Mouse (Mus musculus) midbrain, embryonic 10.5 days (tissue): ENCODE data around the gene Map2k6. TPM values are rescaled to one million over a fixed set of nuclear protein-coding genes. Genes with fewer than 3 reads are reported as not detected.

Experiments
- DNase-seq: peaks from one replicate; pipeline ENCODE4 v3.0.0-alpha.2; 2017; ENCODE audit warnings: low spot score
- H3K27ac ChIP-seq: fragments of 300-500 bp; sonication (generic); replicated peaks from 2 replicates; pipeline ENCODE4 v1.5.1; 2016; ENCODE audit warnings: mild to moderate bottlenecking
- H3K27me3 ChIP-seq: fragments of 300-500 bp; sonication (generic); 2 replicates; pipeline ENCODE4 v1.6.1; 2016; ENCODE audit warnings: low read depth, mild to moderate bottlenecking; ENCODE audit not compliant: poor library complexity, severe bottlenecking
- H3K36me3 ChIP-seq: fragments of 300-500 bp; sonication (generic); 2 replicates; pipeline ENCODE4 v1.6.1; 2016; ENCODE audit warnings: mild to moderate bottlenecking, moderate library complexity
- H3K4me1 ChIP-seq: fragments of 300-500 bp; sonication (generic); 2 replicates; pipeline ENCODE4 v1.6.1; 2016
- H3K4me3 ChIP-seq: fragments of 300-500 bp; sonication (generic); 2 replicates; pipeline ENCODE4 v1.5.1; 2016; ENCODE audit warnings: mild to moderate bottlenecking, moderate library complexity
- H3K9me3 ChIP-seq: fragments of 300-500 bp; sonication (generic); replicated peaks from 2 replicates; pipeline ENCODE4 v1.6.1; 2016; ENCODE audit warnings: mild to moderate bottlenecking
- WGBS: fragments of 180-500 bp; shearing (Covaris S2); methylation state at CpG from one replicate; pipeline ENCODE4 v1.1.7; 2016; 5-methylcytosine and 5-hydroxymethylcytosine counted together
- polyA plus RNA-seq: library from polyadenylated mRNA; unstranded; fragments of >200 nt; fragmentation: Nextera tagmentation; extraction: Ambion mirVana; gene quantifications from 2 replicates; pipeline ENCODE4 v1.2.1, GENCODE M21; 2016

The Map2k6 gene
- polyA plus RNA-seq, 1 experiment from 2014 or later: 35.8 TPM

DNA sequence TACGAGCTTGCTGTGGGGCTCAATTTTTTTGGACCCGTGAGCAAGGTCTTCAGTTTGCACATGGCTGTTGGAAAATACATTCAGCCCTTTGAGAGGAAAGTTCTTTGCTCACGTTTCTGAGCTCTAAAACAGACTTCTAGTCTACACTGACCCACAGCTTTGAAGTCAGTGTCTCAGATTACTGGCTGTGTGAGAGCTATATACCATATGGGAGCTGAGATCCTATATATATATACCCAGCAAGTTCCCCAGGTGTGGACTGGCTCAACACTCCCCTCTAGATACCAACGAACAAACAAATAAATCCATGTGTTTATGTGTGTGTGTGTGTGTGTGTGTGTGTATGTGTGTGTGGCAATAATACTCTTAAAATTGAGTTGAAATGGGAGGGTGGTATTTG, 83.7 kb downstream of the Map2k6 start:
- WGBS: 77% methylated on average over 4 of the region's 4 CpGs
- DNase-seq: no peak
- peaks cover 42% of the 10 kb centered on the region for H3K4me1 ChIP-seq
- H3K4me3 ChIP-seq: no peak overlapping the region
- H3K27me3 ChIP-seq: peaks cover 33% of the 10 kb centered on the region
- no peaks in the 10 kb centered on the region for H3K9me3 ChIP-seq
- peaks cover 15% of the 10 kb centered on the region for H3K36me3 ChIP-seq
- no peak overlapping the region for H3K27ac ChIP-seq

DNA sequence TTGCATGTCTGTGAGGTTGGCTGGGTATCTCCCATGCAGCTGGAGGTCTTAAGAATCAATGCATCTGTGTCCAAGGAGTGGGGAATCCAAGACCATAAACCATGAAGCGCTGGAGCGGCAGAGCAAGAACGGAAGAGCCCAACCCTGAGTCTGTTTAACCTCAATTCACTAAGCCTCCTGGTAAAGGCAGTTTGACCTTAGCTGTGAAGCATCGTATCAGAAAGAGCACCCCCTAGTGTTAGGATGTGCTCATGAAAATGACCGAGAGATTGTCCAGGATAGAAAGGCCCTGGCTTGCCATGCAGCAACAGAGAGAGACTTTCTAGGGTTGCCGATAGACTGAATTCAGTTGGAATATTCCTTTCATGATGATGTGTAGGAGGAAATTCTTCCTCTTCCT, 84.2 kb downstream of the Map2k6 start:
- no peak overlapping the region for H3K4me3 ChIP-seq
- 38% methylated on average over 6 of the region's 6 CpGs for WGBS
- H3K27me3 ChIP-seq: peaks cover 28% of the 10 kb centered on the region
- no peaks in the 10 kb centered on the region for H3K9me3 ChIP-seq
- H3K4me1 ChIP-seq: peaks cover 37% of the 10 kb centered on the region
- H3K27ac ChIP-seq: no peak overlapping the region
- DNase-seq: peak; percentile 39
- peaks cover 20% of the 10 kb centered on the region for H3K36me3 ChIP-seq

DNA sequence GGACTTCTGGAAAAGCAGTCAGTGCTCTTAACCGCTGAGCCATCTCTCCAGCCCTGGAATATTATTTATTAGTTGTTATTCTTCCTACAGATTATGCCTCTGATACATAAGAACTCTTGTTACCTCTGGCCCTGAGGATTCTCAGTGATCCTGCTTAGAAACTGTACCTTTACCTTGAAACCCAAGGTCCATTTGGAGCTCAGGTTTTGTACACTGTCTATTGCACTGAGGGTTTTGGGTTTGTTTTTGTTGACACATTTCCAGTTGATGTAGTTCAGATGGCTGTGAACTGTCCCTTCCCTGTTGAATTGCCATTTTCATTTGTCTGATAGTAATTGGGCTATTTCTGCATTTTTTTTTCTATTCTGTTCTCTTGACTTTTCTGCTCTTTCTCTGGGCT, 85.5 kb downstream of the Map2k6 start:
- Histone ChIP-seq H3K9me3 (no peaks in the 10 kb centered on the region), H3K36me3 (peaks cover 24% of the 10 kb centered on the region), H3K27me3 (peaks cover 28% of the 10 kb centered on the region), H3K27ac (no peak overlapping the region), H3K4me1 (peaks cover 26% of the 10 kb centered on the region), H3K4me3 (no peak overlapping the region)
- 96% methylated on average over 1 of the region's 1 CpGs for WGBS
- DNase-seq: no peak

DNA sequence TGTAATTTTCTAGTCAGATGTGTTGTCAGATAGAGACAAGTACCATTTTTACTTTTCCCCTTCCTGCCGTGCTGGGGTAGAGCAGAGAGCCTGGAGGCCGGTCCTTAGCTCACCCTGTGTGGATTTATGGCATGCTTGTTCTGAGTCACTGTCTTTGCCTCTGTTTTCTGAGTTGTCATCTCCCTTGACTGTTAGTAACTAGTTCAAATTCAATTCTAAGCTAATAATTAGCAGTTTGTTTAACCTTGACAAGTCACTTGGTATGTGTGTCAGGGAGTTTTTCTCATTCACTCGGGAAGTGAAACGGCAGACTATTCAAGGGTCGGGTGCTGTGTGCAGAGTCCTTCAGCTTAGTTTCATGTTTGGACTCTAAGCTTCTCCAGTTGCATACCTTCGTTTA, 86.2 kb downstream of the Map2k6 start:
- no peaks in the 10 kb centered on the region for H3K9me3 ChIP-seq
- peaks cover 22% of the 10 kb centered on the region for H3K27me3 ChIP-seq
- no peak overlapping the region for H3K4me3 ChIP-seq
- H3K36me3 ChIP-seq: peaks cover 30% of the 10 kb centered on the region
- WGBS: 91% methylated on average over 6 of the region's 6 CpGs
- peaks cover 19% of the 10 kb centered on the region for H3K4me1 ChIP-seq
- no peak overlapping the region for H3K27ac ChIP-seq
- DNase-seq: no peak

DNA sequence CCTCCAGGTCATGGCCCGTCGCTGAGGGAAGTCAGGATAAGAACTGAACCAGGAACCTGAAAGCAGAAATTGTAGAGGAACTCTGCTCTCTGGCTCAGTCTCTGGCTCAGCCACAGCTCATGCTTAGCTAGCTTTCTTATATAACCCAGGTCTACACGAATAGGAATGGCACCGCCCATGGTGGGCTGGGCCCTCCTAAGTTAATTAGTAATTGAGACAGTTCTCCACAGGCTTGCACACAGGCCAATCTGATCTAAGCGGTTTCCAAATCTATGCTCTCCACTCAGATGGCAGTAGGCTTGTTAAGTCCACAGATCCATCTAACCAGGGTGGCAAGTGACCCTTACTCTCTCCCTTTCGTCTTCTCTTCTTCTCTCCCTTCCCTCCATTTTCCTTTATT, 88.9 kb downstream of the Map2k6 start:
- Histone ChIP-seq H3K36me3 (peaks cover 56% of the 10 kb centered on the region), H3K27ac (no peak overlapping the region), H3K4me1 (0 out of 2 replicates have a peak, but pooled peaks cover 2% of the 10 kb centered on the region), H3K9me3 (peaks cover 7% of the 10 kb centered on the region; the same call in 1 of the 2 replicates), H3K4me3 (no peak overlapping the region), H3K27me3 (no peaks in the 10 kb centered on the region)
- no peak for DNase-seq
- 95% methylated on average over 6 of the region's 6 CpGs for WGBS

DNA sequence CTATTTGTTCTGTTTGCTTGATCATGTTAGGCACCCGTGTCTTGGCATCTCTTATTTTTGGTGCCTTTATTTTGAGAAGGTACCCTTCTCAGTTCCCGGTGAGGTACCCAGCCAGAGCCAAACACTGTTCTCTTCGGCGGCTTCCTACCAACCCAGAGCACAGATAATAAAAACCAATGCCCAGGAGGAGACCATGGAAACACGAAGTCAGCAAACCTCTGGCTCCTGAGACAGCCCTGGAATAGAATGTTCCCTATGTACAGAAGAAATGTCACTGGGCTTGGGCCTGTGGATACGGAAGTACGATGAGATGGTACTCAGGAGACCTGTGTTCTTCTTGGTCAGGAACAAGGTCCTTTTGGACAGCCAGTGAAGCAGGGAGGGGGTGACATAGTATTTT, 89.4 kb downstream of the Map2k6 start:
- Histone ChIP-seq H3K4me3 (no peak overlapping the region), H3K27ac (no peak overlapping the region), H3K4me1 (no peaks in the 10 kb centered on the region), H3K36me3 (peaks cover 61% of the 10 kb centered on the region), H3K9me3 (peaks cover 7% of the 10 kb centered on the region; the same call in 1 of the 2 replicates), H3K27me3 (no peaks in the 10 kb centered on the region)
- 94% methylated on average over 7 of the region's 7 CpGs for WGBS
- no peak for DNase-seq

DNA sequence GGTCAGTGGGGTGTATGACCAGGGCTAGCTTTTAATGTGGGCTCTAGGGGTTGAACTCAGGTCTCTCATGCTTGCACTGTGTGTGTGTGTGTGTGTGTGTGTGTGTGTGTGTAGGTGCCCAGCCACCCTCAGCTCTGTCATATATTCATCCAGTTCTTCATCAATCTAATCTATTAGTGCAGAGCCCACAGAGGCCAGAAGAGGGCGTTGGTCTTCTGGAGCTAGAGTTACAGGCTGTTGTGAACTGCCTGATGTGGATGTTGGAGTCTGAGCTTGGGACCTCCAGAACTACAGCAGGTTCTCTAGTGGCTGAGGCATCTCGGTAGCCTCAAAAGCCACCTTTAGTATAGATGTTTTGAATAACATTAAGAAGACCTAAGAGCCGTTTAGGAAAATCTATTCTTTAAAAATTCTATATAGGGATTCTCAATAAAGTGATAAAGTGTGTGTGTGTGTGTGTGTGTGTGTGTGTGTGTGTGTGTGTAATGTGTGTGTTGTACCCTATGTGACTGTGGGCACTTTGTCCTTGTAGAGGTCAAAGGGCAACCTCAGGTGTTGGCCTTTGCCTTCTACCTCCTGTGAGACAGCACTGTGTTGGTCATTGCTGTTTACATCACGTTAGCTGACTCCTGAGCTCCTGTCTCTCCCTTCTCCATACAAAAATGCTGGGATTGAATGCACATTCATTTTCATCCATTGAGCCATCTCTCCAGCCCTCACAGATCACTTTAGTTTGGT, 96.6 kb downstream of the Map2k6 start:
- peaks cover 7% of the 10 kb centered on the region; the same call in 1 of the 2 replicates for H3K9me3 ChIP-seq
- H3K27me3 ChIP-seq: no peaks in the 10 kb centered on the region
- DNase-seq: no peak
- no peak overlapping the region for H3K27ac ChIP-seq
- no peak overlapping the region for H3K4me3 ChIP-seq
- no peaks in the 10 kb centered on the region for H3K4me1 ChIP-seq
- WGBS: 82% methylated on average over 4 of the region's 4 CpGs
- H3K36me3 ChIP-seq: peaks cover 82% of the 10 kb centered on the region

DNA sequence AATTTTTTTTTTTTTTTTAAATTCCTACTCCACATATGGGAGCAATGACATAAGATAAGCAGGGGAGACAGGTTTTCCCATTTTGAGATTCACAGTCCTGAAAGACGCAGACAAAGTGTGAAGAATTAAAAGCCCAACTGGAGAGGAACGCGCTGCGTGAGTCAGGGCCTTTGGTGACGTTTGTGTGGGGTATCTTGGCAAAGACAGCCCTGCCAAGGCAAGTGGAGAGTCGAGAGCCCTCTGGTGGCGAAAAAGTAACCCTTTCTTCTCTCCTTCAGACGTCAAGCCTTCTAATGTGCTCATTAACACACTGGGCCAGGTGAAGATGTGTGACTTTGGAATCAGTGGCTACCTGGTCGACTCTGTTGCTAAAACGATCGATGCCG, 97.1 kb downstream of the Map2k6 start:
- no peak overlapping the region for H3K4me3 ChIP-seq
- H3K36me3 ChIP-seq: peaks cover 83% of the 10 kb centered on the region
- 55% methylated on average over 12 of the region's 12 CpGs for WGBS

DNA sequence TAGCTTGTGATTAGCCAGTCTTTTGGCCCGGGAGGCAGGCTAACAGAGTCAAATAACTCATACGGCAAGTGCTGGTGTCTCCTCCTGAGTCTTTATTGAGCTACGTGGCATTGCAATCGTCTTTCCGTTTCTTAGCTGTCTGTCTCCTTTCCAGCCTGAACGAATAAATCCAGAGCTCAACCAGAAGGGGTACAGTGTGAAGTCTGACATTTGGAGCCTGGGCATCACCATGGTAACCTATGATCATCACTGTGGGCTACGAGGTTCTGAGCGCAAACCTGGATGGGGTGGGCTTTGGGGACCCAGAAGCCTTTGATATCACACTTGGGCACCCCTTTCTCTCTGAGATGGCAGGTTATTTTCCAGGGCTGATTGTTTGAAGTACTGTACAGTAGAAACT, 98.8 kb downstream of the Map2k6 start:
- H3K36me3 ChIP-seq: peaks cover 81% of the 10 kb centered on the region
- WGBS: 89% methylated on average over 8 of the region's 8 CpGs

More for the DNA sequence above, 97.1 kb downstream of the Map2k6 start:
- Histone ChIP-seq H3K4me1 (no peaks in the 10 kb centered on the region), H3K27ac (no peak overlapping the region), H3K9me3 (peaks cover 7% of the 10 kb centered on the region; the same call in 1 of the 2 replicates), H3K27me3 (no peaks in the 10 kb centered on the region)
- peak; percentile 38 for DNase-seq

DNA sequence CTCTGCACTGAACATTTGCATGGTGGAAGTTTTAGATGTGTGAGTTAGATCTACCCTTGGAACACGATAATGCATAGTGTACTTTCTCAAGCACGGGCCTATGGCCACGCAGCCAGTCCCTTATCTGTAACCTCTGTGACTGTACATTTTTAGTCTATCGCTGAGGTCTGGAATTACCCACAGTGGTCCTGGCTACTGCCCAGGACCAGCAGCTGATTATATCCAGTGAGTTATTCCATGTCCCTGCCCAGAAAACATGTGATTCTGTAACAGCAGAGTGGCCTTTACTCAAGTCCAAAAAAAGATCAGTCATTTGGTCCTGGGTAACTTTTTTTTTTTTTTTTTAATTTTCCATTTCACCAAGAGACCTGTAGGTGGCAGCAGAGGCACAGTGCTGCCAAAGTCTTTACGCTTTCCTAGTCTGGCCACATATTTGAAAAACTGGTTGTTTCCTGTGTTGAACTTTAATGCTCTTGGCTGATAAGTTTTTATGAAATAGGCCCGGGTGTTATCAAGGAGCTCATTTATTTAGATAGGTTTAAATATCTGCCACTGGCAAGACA, 99.8 kb downstream of the Map2k6 start:
- H3K4me1 ChIP-seq: no peaks in the 10 kb centered on the region
- no peaks in the 10 kb centered on the region for H3K9me3 ChIP-seq
- peaks cover 81% of the 10 kb centered on the region for H3K36me3 ChIP-seq
- H3K27me3 ChIP-seq: no peaks in the 10 kb centered on the region
- no peak for DNase-seq
- 78% methylated on average over 6 of the region's 6 CpGs for WGBS
- H3K4me3 ChIP-seq: no peak overlapping the region
- H3K27ac ChIP-seq: no peak overlapping the region

More for the DNA sequence above, 98.8 kb downstream of the Map2k6 start:
- Histone ChIP-seq H3K4me1 (no peaks in the 10 kb centered on the region), H3K9me3 (no peaks in the 10 kb centered on the region; the same call in 1 of the 2 replicates), H3K4me3 (no peak overlapping the region), H3K27me3 (no peaks in the 10 kb centered on the region), H3K27ac (no peak overlapping the region)
- DNase-seq: no peak

DNA sequence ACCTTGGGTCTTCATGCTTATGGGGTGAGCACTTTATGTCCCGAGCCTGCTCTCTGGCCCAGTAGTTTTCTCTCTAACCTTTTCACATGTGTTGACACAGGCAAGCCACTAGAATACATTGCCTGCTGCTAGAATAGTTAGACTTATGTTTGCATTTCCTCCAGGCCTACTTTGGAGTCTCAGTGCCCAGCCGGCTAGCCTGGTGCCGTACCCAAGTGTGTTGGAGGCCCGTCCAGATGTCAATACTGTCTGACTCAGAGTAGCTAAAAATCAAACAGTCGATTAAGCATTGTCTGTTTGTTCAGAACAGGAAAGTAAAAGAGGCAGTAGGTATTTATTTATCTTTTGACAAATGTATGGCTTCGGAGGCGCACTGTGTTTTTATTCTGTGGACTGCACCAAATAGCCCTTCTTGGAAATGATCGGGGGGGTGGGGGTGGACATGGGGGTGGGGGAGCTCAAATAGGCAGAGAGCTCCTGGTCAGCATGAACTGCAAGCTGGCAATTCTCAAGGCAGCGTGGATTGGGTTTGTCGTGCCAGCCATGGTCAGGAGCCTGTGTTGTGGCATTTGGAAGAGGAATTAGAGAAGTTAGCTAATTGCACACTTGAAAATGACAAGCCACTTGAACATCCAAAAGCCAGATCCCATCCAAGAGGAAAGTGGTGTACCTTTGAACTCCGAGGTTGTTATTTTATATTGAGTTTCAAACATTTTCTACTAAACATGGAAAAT, 104.2 kb downstream of the Map2k6 start:
- H3K27ac ChIP-seq: no peak overlapping the region
- WGBS: 86% methylated on average over 11 of the region's 11 CpGs
- DNase-seq: no peak
- H3K27me3 ChIP-seq: no peaks in the 10 kb centered on the region
- no peak overlapping the region for H3K4me3 ChIP-seq
- no peaks in the 10 kb centered on the region for H3K4me1 ChIP-seq
- no peaks in the 10 kb centered on the region; the same call in 1 of the 2 replicates for H3K9me3 ChIP-seq
- H3K36me3 ChIP-seq: peaks cover 91% of the 10 kb centered on the region

DNA sequence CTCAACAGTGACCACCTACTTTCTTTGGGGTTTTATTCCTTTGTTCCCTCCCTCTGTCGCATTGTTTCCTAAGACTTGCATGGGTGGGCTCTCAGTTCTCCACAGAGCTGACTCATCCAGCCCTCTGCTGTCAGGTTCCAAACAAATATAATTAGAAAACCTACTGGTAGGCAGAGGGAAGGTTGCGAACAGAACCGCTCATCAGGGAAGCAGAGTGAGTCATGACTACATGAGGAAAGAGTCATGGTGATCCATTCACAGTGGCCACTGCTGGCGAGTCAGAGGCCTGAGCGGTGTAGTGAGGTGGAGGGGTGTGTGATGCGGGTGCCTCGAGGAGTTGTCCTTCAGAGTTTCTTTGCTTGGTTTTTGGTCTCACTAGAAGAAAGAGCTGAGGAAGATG, 112.5 kb downstream of the Map2k6 start:
- H3K36me3 ChIP-seq: peaks cover 82% of the 10 kb centered on the region
- 92% methylated on average over 7 of the region's 7 CpGs for WGBS
- H3K27me3 ChIP-seq: no peaks in the 10 kb centered on the region
- no peaks in the 10 kb centered on the region for H3K4me1 ChIP-seq
- no peaks in the 10 kb centered on the region; the same call in 1 of the 2 replicates for H3K9me3 ChIP-seq
- no peak for DNase-seq
- H3K27ac ChIP-seq: no peak overlapping the region
- H3K4me3 ChIP-seq: no peak overlapping the region

DNA sequence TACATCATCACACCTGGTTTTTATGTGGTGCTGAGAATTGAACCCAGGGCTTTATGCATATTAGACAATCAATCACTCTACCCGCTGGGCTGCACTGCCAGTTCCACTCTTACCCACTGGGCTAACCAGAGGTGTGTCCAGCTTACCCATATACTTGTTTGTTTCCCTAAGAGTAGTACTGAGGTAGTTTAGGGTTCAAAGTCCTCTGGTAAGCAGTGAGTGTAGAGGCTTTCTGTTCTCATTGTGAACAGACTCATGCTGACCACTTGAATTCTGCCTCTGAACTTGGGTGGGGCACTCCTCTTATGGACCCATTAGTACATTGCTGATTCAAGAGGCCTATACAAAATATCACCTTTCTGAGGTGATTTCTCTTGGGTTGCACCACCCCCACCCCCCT, 119.7 kb downstream of the Map2k6 start:
- no peak overlapping the region for H3K4me3 ChIP-seq
- no peaks in the 10 kb centered on the region for H3K4me1 ChIP-seq
- no peak for DNase-seq
- H3K27ac ChIP-seq: no peak overlapping the region
- no peaks in the 10 kb centered on the region for H3K9me3 ChIP-seq
- peaks cover 71% of the 10 kb centered on the region for H3K36me3 ChIP-seq
- WGBS: 94% methylated on average over 1 of the region's 1 CpGs
- no peaks in the 10 kb centered on the region for H3K27me3 ChIP-seq
